Mouse (Mus musculus): ENCODE results near the gene Atp6v0b.

GRCm38 (mm10) chr4:117914031-117914430 is 26.9 kb upstream of the Atp6v0b start:
- TF ChIP-seq TCF12 (IDR thresholded peaks at IDR 0.05; ENCODE audit: insufficient read depth, poor library complexity, severe bottlenecking) (no peak), MYOD1 (IDR thresholded peaks at IDR 0.05; ENCODE audit: control insufficient read depth in 1 of 3, insufficient read length in 2 of 3, low read depth in 2 of 3) (peak in 1 of 3 experiments; percentile 51), MYOG (IDR thresholded peaks at IDR 0.05; ENCODE audit: control insufficient read depth in 1 of 3, insufficient read depth in 1 of 3, insufficient read length in 2 of 3, low read depth in 2 of 3) (no peak), MAX (IDR thresholded peaks at IDR 0.05; ENCODE audit: low read depth) (no peak)
